Mouse (Mus musculus) urinary bladder, postnatal 10 days (tissue): ENCODE measurements around the gene Olfr1506.
"Not testable (repeated sequence)": the region's sequence is repeated elsewhere in the genome, so short reads cannot be mapped to it uniquely, and the experiment has no call there.

ENCODE experiments used
- DNase-seq: peaks from one replicate; pipeline ENCODE4 v3.0.0; 2022; ENCODE audit warnings: low spot score

Gene Olfr1506

GRCm38 (mm10) chr2:90224393-90224792, at the start of gene Olfr1506:
Olfr1506 (minus strand) TSS chr2:90224493.
- DNase-seq = not testable (repeated sequence)

DNA sequence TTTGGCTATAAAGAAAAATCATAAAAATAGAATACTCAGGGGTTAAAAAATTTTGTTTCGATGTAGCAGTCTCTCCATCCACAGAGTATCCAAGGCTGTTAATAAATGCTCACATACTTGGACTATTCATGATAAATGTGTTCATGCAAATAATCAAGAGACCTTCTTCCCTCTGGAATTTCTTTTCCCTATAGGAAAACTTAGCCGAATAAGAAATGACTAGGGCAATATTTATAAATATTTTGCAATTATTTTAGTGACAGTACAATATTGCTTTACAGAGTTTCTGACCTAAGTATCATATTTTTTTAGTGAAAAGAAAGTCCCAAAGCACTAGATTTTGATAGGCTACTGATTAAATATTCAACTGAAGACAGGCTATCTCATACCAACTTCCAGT, 46.6 kb upstream of the Olfr1506 start, which contains the start of gene Olfr1271:
Gene Olfr1271 (minus strand): TSS at position 101 of the 400 bp plus-strand sequence.
- DNase-seq = no peak

GRCm38 (mm10) chr2:90257492-90257891, 33.2 kb upstream of the Olfr1506 start, which contains the start of gene Olfr142:
Olfr142 (minus strand) TSS chr2:90257592.
- no peak for DNase-seq

DNA sequence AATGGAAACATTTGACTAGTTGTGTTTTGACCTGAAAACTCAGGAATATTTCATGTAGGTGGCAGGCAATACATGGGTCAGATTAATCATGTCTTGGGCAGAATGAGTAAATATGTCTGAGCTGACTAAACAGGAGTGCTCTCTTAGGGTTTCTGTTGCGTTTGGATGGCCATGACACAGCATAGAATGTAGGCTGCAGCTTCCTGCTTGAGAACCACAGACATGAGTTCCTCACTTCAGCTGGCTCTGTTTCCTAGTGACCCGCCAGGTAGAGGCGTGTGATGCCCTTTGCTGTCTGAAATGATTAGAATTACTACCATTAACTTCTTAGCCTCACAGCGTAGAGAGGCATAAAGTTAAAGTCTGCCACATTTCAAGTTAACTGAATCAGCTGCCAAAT, 24.7 kb downstream of the Olfr1506 start:
- DNase-seq = not testable (repeated sequence)

DNA sequence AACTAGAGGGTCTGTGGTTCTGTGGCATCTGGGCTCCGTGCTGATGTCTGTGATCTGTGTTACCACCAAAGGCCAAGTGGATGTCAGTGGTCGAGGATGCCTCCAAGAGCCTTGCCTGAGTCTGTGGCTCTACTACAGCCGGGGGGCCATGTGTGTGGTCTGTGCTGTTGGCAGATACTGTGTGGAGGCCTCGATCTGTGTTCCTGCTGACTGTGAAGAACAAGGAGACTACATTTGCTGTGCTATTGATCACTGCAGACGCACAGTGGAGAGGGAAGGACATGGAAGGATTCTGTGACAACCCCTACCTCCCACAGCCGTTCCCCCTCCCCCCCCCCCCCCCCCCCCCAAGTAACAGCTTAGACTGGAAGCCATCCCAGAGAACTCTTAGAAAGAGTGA, 29.0 kb downstream of the Olfr1506 start:
- DNase-seq = not testable (repeated sequence)

- DNase-seq = not testable (repeated sequence)
Measured at GRCm38 (mm10) chr2:90194750-90195149, 29.5 kb downstream of the Olfr1506 start.

DNA sequence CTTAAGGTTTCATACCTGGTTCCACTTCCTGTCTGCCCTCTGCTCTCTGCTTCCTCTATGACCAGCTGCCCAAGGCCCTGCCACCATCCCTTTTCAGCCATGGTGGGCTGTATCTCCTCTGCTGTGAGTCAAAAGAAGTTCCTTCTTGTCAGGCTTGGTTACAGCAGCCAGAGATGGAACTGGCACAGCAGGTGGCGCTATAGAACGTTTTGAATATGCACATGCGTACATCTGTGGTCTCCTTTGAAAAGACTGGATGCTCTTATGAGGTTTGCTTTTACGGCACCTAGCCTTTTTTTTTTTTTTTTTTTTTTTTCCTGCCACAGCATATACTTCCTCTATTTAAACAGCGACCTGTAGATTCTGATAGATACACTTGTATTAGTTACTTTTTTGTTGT, 37.2 kb downstream of the Olfr1506 start:
- DNase-seq = not testable (repeated sequence)

DNA sequence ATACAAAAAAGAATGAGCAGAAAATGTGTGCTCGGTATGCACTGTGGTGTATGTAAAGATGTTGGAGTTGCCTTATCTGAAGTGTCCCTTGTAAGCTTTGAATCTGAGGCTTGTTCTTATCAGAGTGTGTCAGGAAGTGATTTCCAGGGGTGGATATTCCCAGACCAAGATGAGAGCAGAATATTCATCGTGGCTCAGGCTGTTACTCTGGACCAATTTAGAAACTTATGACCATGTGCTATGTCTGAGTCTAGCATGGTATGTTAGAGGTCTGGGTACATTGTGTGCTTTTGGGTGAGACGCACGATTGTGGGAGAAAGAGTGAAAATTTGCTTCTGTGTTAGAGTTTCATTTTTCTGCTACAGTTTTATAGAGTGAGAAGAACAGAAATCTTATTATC, 38.2 kb downstream of the Olfr1506 start:
- not testable (repeated sequence) for DNase-seq
